Mouse (Mus musculus): Measurements from ENCODE around the gene Inka1. TPM values are rescaled to one million over a fixed set of nuclear protein-coding genes. Genes with fewer than 3 reads are reported as not detected.

Inka1 gene
- polyA plus RNA-seq, 1 experiment, result 4.8 TPM

DNA sequence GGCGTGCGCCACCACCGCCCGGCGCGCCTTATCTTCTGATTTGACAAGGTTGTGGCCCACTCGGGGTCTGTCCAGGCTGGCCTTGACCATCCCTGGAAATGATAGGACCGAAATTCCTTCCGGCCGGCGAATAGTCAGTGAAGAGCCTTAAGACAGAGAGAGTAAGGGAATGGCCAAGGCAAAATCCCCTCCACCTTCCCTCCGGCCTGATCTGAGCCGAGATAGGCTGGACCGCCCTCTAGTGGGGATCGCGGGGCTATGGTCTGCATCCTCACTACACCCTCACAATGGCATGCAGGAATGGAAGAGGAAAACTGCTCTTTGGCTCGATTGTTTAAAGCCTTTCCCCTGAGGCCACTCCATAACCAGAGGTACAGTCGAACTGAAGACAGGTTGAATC lies 697 bp upstream of the Inka1 start:
- TF ChIP-seq POLR2A (IDR thresholded peaks at IDR 0.05; ENCODE audit: extremely low read depth, insufficient read depth, low read length) (no peak), CTCF (IDR thresholded peaks at IDR 0.05; ENCODE audit: extremely low read depth, insufficient read depth, low read length) (peak; percentile 91)
- H3K27ac ChIP-seq (ENCODE audit: insufficient read depth, low read length), result no peak overlapping the region
- peak overlapping the region; percentile 41; the same call in 1 of the 2 replicates for H3K4me3 ChIP-seq (ENCODE audit: insufficient read depth, low read length)
- peaks cover 8% of the 10 kb centered on the region for H3K4me1 ChIP-seq (ENCODE audit: control insufficient read depth, insufficient read depth, low read length)

DNA sequence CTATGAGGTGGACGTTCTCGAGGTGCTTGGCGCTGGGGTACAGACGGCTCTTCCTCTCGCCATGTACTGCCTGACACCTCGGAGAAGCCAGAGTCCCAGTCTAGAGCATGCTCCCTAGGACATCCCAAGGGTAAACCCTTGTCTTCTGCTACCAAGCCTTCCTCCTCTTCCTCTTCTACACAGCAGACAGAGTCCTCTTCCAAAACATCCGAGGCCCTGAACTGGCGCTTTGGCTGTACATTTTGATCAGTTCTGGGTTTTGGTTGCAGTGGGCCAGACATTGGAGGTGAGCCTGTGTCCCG lies 974 bp downstream of the Inka1 start:
- peak overlapping the region; percentile 41 for H3K4me3 ChIP-seq (ENCODE audit: insufficient read depth, low read length)
- H3K4me1 ChIP-seq (ENCODE audit: control insufficient read depth, insufficient read depth, low read length), result peaks cover 8% of the 10 kb centered on the region
- peak overlapping the region; percentile 97; the same call in 1 of the 2 replicates for H3K27ac ChIP-seq (ENCODE audit: insufficient read depth, low read length)
- TF ChIP-seq POLR2A (IDR thresholded peaks at IDR 0.05; ENCODE audit: extremely low read depth, insufficient read depth, low read length), result no peak
- no peak for TF ChIP-seq CTCF (IDR thresholded peaks at IDR 0.05; ENCODE audit: extremely low read depth, insufficient read depth, low read length)

DNA sequence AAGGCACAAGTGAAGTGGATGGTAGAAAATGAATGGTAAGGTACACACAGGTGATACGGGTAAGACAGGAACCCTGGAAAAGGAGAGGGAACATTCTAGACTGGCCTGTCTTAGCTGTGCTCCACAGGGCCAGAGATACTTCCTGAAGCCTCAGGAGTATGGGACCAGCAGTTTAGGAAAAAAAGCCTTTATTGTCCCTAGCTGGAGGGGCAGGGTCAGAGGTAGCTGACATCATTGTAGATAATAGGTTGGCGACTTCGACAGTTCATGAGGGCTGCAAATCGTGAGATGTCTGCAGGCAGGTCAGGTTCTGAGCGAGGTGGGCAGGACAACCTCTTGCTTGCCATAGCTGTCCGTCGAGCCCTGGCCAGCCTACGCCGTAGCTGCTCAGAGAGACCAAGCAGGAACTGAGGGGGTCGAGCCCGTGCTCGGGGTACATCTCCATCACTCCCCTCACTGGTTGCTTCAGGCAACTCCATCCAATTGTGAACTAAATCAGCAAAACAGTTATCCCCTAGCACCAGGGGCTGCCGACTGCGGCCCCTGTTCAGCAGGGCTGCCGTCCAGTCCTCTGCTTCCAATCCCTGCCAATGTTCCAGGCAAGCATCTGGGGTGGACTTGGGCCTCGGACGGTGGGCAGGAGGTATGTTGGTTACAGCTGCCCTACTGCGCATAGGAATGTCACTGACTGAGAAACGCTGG lies 1.5 kb downstream of the Inka1 start:
- Histone ChIP-seq H3K27ac (ENCODE audit: insufficient read depth, low read length) (peak overlapping the region; percentile 97), H3K4me1 (ENCODE audit: control insufficient read depth, insufficient read depth, low read length) (peaks cover 8% of the 10 kb centered on the region), H3K4me3 (ENCODE audit: insufficient read depth, low read length) (peak overlapping the region; percentile 41)
- TF ChIP-seq CTCF (IDR thresholded peaks at IDR 0.05; ENCODE audit: extremely low read depth, insufficient read depth, low read length), result no peak
- no peak for TF ChIP-seq POLR2A (IDR thresholded peaks at IDR 0.05; ENCODE audit: extremely low read depth, insufficient read depth, low read length)

DNA sequence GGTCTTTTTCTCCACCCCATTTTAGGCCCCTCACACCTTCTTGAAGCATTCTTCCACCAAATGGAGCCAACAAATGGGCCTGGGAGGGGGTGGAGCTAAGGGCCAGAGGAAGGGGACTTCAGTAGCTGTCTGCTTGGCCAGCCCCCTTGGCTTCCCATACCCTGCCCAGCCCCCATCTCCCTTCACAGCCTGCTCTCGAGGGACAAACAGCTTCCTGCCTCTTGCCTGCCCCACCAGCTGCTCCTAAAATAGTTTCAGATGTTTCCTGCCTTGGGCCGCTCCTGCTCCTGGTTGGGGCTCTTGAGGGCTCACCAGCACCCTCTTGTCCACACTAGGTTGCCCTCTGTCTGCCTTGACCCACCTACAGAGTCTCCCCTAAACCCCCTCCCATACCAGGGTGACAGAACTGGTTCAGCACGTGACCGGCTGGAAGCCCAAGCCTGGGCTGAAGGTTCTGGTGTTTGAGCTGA lies 2.2 kb downstream of the Inka1 start:
- H3K27ac ChIP-seq (ENCODE audit: insufficient read depth, low read length), result peak overlapping the region; percentile 97
- H3K4me1 ChIP-seq (ENCODE audit: control insufficient read depth, insufficient read depth, low read length), result peaks cover 8% of the 10 kb centered on the region
- H3K4me3 ChIP-seq (ENCODE audit: insufficient read depth, low read length), result 0 out of 2 replicates have a peak overlapping the region, but pooled peaks have one; percentile 16
- no peak for TF ChIP-seq POLR2A (IDR thresholded peaks at IDR 0.05; ENCODE audit: extremely low read depth, insufficient read depth, low read length)
- no peak for TF ChIP-seq CTCF (IDR thresholded peaks at IDR 0.05; ENCODE audit: extremely low read depth, insufficient read depth, low read length)

DNA sequence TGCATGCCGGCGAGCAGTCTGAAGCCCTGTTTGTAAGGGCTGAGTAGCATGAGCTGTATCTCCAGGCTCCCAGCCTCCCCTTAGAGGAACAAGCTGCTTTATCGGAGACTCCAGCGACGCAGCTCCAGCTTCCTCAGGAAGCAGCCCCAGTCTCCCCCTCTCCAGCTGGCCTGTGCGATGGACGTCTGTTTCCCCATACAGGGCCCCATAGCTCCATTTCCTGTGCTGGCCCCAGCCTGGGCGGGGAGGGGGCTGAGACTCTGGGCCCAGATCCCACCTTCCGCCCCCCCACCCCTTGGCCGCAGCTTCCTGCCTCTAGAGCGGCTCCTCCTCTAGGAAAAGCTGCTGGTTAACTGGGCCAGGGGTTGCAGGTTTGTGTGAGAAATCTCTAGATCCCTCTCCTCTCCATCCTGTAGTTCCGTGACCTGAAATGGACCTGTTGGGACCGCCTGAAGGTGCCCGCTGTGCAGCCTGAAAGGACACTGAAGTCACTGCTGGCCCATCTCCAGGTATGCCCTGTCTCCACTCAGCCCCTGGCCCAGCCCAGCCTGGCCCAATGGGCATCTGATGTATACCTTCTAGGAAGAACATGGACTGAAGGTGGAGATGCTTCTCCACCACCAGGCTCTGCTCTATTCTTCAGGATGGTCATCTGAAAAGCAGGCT lies 2.9 kb downstream of the Inka1 start, which contains the start of gene Gm20661:
Gm20661 (plus strand) TSS at position 378 of the 666 bp plus-strand sequence.
- 0 out of 2 replicates have a peak within 1 kb of the TSS, but pooled peaks have one; percentile 16 for H3K4me3 ChIP-seq (ENCODE audit: insufficient read depth, low read length)
- no peak for TF ChIP-seq CTCF (IDR thresholded peaks at IDR 0.05; ENCODE audit: extremely low read depth, insufficient read depth, low read length)
- TF ChIP-seq POLR2A (IDR thresholded peaks at IDR 0.05; ENCODE audit: extremely low read depth, insufficient read depth, low read length), result no peak

DNA sequence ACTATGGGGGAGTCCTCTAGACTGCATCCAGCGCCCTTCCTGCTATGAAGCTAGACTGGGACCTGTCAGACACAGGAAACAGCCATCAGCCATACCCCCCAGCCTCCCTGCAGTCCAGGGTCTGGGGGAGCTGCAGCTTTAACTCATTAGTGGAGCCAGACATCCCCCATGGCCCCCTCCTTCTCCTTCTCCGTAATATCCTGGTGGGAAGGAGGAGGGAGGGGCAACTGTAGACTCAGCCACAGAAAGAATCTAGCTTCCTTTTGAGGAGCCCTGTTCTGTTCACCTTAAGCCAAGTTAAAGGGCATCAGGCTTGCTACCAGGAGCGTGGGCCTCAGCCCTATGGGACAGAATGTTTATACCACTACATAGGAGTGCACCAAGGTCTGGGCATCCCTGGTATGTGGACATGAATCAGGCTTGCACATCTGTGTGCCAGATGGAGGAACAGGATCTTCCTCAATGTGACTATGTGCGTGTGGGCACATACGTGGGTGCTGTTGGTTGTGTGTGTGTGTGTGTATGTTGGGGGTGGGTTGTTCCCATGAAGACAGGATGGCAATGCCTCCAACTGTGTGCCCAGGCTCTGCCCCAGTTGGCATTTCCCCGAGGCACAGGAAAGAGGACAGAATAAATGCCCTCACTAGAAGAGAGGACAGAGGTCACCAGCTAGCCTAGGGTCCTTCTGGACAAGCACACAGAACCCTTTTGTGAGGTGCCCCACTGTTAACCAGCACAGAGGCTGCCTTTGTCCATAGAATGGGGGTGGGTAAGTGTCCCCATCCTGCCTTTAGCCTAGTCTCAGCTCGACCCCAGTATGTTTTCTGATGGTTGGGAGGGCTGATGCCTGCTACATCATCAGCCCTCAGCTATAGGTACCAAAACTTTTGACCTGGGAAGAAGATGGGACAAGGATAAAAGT lies 3.7 kb downstream of the Inka1 start:
- Histone ChIP-seq H3K27ac (ENCODE audit: insufficient read depth, low read length) (peak overlapping the region; percentile 93), H3K4me1 (ENCODE audit: control insufficient read depth, insufficient read depth, low read length) (peaks cover 8% of the 10 kb centered on the region), H3K4me3 (ENCODE audit: insufficient read depth, low read length) (no peak overlapping the region)
- no peak for TF ChIP-seq POLR2A (IDR thresholded peaks at IDR 0.05; ENCODE audit: extremely low read depth, insufficient read depth, low read length)
- TF ChIP-seq CTCF (IDR thresholded peaks at IDR 0.05; ENCODE audit: extremely low read depth, insufficient read depth, low read length), result no peak

More for the DNA sequence above, 2.9 kb downstream of the Inka1 start, which contains the start of gene Gm20661:
- peaks cover 8% of the 10 kb centered on the region for H3K4me1 ChIP-seq (ENCODE audit: control insufficient read depth, insufficient read depth, low read length)
- peak within 1 kb of the TSS; percentile 97 for H3K27ac ChIP-seq (ENCODE audit: insufficient read depth, low read length)

DNA sequence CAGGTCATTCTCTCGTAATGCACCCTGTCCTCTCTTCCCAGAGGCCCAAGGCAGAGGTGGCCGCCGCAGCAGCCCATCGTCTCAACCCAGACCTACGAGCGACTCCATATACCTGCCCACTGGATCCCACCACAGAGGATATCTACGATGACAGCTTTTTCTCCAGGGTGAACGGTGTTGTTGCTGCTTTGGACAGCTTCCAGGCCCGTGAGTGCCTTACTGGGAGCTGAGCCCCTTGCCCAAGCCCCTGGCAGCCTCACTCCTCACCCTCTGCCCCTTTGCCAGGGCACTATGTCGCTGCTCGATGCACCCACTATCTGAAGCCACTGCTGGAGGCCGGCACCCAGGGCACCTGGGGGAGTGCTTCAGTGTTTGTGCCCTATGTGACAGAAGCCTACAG lies 6.9 kb downstream of the Inka1 start:
- TF ChIP-seq POLR2A (IDR thresholded peaks at IDR 0.05; ENCODE audit: extremely low read depth, insufficient read depth, low read length), result no peak
- no peak for TF ChIP-seq CTCF (IDR thresholded peaks at IDR 0.05; ENCODE audit: extremely low read depth, insufficient read depth, low read length)
- Histone ChIP-seq H3K27ac (ENCODE audit: insufficient read depth, low read length) (no peak overlapping the region), H3K4me1 (ENCODE audit: control insufficient read depth, insufficient read depth, low read length) (peaks cover 8% of the 10 kb centered on the region), H3K4me3 (ENCODE audit: insufficient read depth, low read length) (no peak overlapping the region)

DNA sequence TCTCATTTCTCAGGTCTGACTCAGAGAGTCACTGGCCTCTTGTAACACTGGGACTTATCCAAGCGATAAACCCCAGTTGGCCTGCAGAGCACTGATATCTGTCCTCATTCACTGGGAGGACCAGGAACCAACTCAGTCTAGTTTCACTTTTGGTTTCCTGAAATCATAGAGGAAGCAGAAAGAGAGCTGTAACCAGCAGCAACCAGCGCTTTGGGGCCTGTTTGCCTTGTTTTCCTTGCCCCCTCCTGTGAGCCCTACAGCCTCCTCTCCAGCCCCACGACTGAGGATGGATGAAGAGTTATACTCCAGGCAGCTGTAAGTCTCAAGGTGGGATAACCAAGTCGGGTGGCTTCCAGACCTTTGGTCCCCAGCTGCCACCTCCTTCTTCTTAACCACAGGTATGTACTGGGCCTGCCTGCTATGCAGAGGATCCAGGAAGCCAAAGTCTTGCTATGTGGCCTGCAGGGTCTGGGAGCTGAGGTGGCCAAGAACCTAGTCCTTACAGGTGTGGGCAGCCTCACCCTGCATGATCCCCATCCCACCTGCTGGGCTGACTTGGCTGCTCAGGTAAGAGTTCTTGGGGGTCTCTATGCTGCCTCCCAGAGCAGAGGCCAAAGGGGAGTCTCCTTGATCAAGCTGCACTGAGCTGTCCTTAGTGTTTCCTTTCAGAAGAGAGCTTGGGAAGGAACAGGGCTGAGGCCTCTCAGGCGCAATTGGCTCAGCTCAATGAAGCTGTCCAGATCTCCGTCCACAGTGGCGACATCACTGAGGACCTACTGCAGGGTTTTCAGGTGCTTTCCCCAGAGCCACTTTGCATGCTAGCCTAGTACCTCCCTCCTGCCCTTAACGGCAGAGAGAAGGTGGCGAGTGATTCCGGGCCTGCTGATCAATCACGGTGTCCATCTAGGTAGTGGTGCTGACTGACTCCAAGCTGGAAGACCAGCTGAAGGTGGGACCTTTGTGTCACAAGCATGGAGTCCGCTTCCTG lies 10.0 kb downstream of the Inka1 start, which contains the start of gene Uba7:
Uba7 (plus strand) TSS at position 107 of the 988 bp plus-strand sequence.
- no peaks in the 10 kb centered on the region for H3K4me1 ChIP-seq (ENCODE audit: control insufficient read depth, insufficient read depth, low read length)
- H3K27ac ChIP-seq (ENCODE audit: insufficient read depth, low read length), result no peak within 1 kb of the TSS; the same call in 1 of the 2 replicates
- TF ChIP-seq CTCF (IDR thresholded peaks at IDR 0.05; ENCODE audit: extremely low read depth, insufficient read depth, low read length) (no peak), POLR2A (IDR thresholded peaks at IDR 0.05; ENCODE audit: extremely low read depth, insufficient read depth, low read length) (no peak)
- no peak within 1 kb of the TSS; the same call in 1 of the 2 replicates for H3K4me3 ChIP-seq (ENCODE audit: insufficient read depth, low read length)

Measured in cortical plate, adult 2 months (tissue).